Mouse (Mus musculus) CD4-positive naive resting alpha-beta T cell, adult 76 days (primary cell): ENCODE results near the gene Plch1. TPM values are rescaled to one million over a fixed set of nuclear protein-coding genes. Genes with fewer than 3 reads are reported as not detected.

Experiments
- total RNA-seq: library from RNA; stranded (reverse); gene quantifications from one replicate; pipeline ENCODE4 v1.2.4, GENCODE M21; 2023

The Plch1 gene
- 2.5 TPM for total RNA-seq

GRCm38 (mm10) chr3:63899309-63899695, at the start of gene Plch1:
Gene Plch1, minus strand, starts transcription at chr3:63899472.

GRCm38 (mm10) chr3:63928878-63929859, 29.9 kb upstream of the Plch1 start, which contains the start of gene E130311K13Rik:
Gene E130311K13Rik, minus strand, starts transcription at chr3:63929472.

Other genes starting within 250 kb of the Plch1 start
- 4.7 TPM for gene E130311K13Rik, start 30.0 kb upstream of the Plch1 start, total RNA-seq
- 11.0 TPM for gene Slc33a1, start 65.3 kb upstream of the Plch1 start, total RNA-seq
- gene Gmps, start 76.6 kb upstream of the Plch1 start, total RNA-seq: 20.0 TPM
- gene Vmn2r1, start 182.1 kb upstream of the Plch1 start, total RNA-seq: not detected
- not detected for gene Vmn2r2, start 242.5 kb upstream of the Plch1 start, total RNA-seq